Mouse (Mus musculus): ENCODE measurements around the gene Ddx1. TPM values are rescaled to one million over a fixed set of nuclear protein-coding genes. Genes with fewer than 3 reads are reported as not detected.

Ddx1 gene
- polyA plus RNA-seq, 1 experiment, result 43.0 TPM

GRCm38 (mm10) chr12:13180332-13180714 is 68.7 kb downstream of the Ddx1 start:
- Histone ChIP-seq H3K79me2 (ENCODE audit: control insufficient read depth, insufficient read depth) (no peaks in the 10 kb centered on the region), H3ac (ENCODE audit: control insufficient read depth, insufficient read length, low read depth) (no peak overlapping the region), H3K27me3 (ENCODE audit: control insufficient read depth, insufficient read depth, insufficient read length) (peaks cover 3% of the 10 kb centered on the region), H3K4me3 (ENCODE audit: insufficient read depth, poor library complexity, severe bottlenecking) (no peak overlapping the region), H3K79me3 (ENCODE audit: low read depth) (no peaks in the 10 kb centered on the region), H3K36me3 (ENCODE audit: control insufficient read depth, insufficient read depth) (no peaks in the 10 kb centered on the region)
- no peak for TF ChIP-seq MYOD1 (IDR thresholded peaks at IDR 0.05; ENCODE audit: control insufficient read depth, insufficient read length, low read depth)

- TF ChIP-seq MAX (IDR thresholded peaks at IDR 0.05) (no peak), MYOD1 (IDR thresholded peaks at IDR 0.05; ENCODE audit: control insufficient read depth, insufficient read length, low read depth) (no peak), CTCF (IDR thresholded peaks at IDR 0.05; ENCODE audit: control insufficient read depth, insufficient read depth, insufficient read length) (no peak), CEBPB (IDR thresholded peaks at IDR 0.05; ENCODE audit: low read depth) (no peak), FOSL1 (IDR thresholded peaks at IDR 0.05; ENCODE audit: insufficient read depth, low read length, poor library complexity, severe bottlenecking) (no peak), MYOG (IDR thresholded peaks at IDR 0.05; ENCODE audit: control insufficient read depth, extremely low read depth, insufficient read length) (no peak), USF1 (IDR thresholded peaks at IDR 0.05; ENCODE audit: low read depth) (no peak)
- Histone ChIP-seq H3K79me3 (ENCODE audit: low read depth) (no peaks in the 10 kb centered on the region), H3K36me3 (ENCODE audit: control insufficient read depth, insufficient read depth) (no peaks in the 10 kb centered on the region), H3ac (ENCODE audit: control insufficient read depth, insufficient read length, low read depth) (no peak overlapping the region), H3K27me3 (ENCODE audit: control insufficient read depth, insufficient read depth, insufficient read length) (peaks cover 7% of the 10 kb centered on the region), H3K79me2 (ENCODE audit: control insufficient read depth, insufficient read depth) (no peaks in the 10 kb centered on the region), H3K4me3 (ENCODE audit: insufficient read depth, poor library complexity, severe bottlenecking) (no peak overlapping the region)
These were observed 71.4 kb downstream of the Ddx1 start for GRCm38 (mm10) chr12:13177606-13178005.

- H3K27me3 ChIP-seq (ENCODE audit: control insufficient read depth, insufficient read depth, insufficient read length), result peaks cover 7% of the 10 kb centered on the region
- no peak for TF ChIP-seq MYOD1 (IDR thresholded peaks at IDR 0.05; ENCODE audit: control insufficient read depth, insufficient read length, low read depth)
- no peak for TF ChIP-seq FOSL1 (IDR thresholded peaks at IDR 0.05; ENCODE audit: insufficient read depth, low read length, poor library complexity, severe bottlenecking)
- TF ChIP-seq CEBPB (IDR thresholded peaks at IDR 0.05; ENCODE audit: low read depth), result no peak
- TF ChIP-seq MAX (IDR thresholded peaks at IDR 0.05), result no peak
- no peak for TF ChIP-seq CTCF (IDR thresholded peaks at IDR 0.05; ENCODE audit: control insufficient read depth, insufficient read depth, insufficient read length)
- TF ChIP-seq MYOG (IDR thresholded peaks at IDR 0.05; ENCODE audit: control insufficient read depth, extremely low read depth, insufficient read length), result no peak
- no peak for TF ChIP-seq USF1 (IDR thresholded peaks at IDR 0.05; ENCODE audit: low read depth)
- H3ac ChIP-seq (ENCODE audit: control insufficient read depth, insufficient read length, low read depth), result no peak overlapping the region
- H3K36me3 ChIP-seq (ENCODE audit: control insufficient read depth, insufficient read depth), result no peaks in the 10 kb centered on the region
- H3K4me3 ChIP-seq (ENCODE audit: insufficient read depth, poor library complexity, severe bottlenecking), result no peak overlapping the region
- no peaks in the 10 kb centered on the region for H3K79me3 ChIP-seq (ENCODE audit: low read depth)
- H3K79me2 ChIP-seq (ENCODE audit: control insufficient read depth, insufficient read depth), result no peaks in the 10 kb centered on the region
These were observed 72.1 kb downstream of the Ddx1 start for GRCm38 (mm10) chr12:13176927-13177326.

DNA sequence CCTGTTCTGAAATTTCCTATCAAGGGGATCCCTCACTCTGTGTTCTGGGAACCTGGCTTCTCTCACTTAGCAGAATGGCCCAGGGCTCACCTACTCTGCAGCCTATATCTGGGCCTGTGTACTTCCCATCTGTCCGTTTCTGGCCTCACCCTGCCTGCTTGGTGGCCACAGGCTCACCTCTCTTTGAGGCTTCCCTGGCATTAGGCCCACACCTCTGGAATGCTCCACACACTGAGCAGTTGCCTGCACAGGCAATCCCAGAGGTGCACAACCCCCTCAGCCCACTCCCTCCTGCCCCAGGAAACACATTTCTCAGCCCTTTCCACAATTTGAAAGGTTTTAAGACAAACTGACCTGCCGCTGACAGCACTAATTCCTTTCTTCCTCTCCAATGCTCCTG is 72.9 kb downstream of the Ddx1 start:
- TF ChIP-seq MAX (IDR thresholded peaks at IDR 0.05), result no peak
- TF ChIP-seq FOSL1 (IDR thresholded peaks at IDR 0.05; ENCODE audit: insufficient read depth, low read length, poor library complexity, severe bottlenecking), result no peak
- TF ChIP-seq MYOG (IDR thresholded peaks at IDR 0.05; ENCODE audit: control insufficient read depth, extremely low read depth, insufficient read length), result no peak
- TF ChIP-seq USF1 (IDR thresholded peaks at IDR 0.05; ENCODE audit: low read depth), result no peak
- TF ChIP-seq MYOD1 (IDR thresholded peaks at IDR 0.05; ENCODE audit: control insufficient read depth, insufficient read length, low read depth), result no peak
- no peak for TF ChIP-seq CTCF (IDR thresholded peaks at IDR 0.05; ENCODE audit: control insufficient read depth, insufficient read depth, insufficient read length)
- TF ChIP-seq CEBPB (IDR thresholded peaks at IDR 0.05; ENCODE audit: low read depth), result no peak
- Histone ChIP-seq H3ac (ENCODE audit: control insufficient read depth, insufficient read length, low read depth) (no peak overlapping the region), H3K36me3 (ENCODE audit: control insufficient read depth, insufficient read depth) (no peaks in the 10 kb centered on the region), H3K79me3 (ENCODE audit: low read depth) (no peaks in the 10 kb centered on the region), H3K79me2 (ENCODE audit: control insufficient read depth, insufficient read depth) (no peaks in the 10 kb centered on the region), H3K27me3 (ENCODE audit: control insufficient read depth, insufficient read depth, insufficient read length) (peaks cover 7% of the 10 kb centered on the region), H3K4me3 (ENCODE audit: insufficient read depth, poor library complexity, severe bottlenecking) (no peak overlapping the region)

DNA sequence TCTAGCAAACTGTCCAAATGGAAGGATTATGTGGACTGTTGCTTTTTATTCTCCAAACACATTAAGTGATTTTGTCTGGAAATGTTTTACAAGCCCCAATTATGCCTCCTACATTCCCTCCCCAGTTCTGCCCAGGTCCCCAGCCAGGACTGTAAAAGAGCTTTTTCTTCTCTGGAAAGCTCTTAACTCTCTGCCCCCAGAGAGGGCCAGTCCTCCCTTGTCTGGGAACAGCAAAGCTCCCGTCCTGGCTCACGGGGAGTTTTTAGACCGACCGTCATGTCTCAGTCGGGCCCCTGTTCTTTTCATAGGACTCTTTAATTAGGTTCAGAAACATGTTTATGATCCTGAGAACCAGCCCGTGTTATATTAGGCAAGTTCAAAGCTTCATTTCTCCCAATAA is 75.0 kb downstream of the Ddx1 start:
- Histone ChIP-seq H3K27me3 (ENCODE audit: control insufficient read depth, insufficient read depth, insufficient read length) (peaks cover 7% of the 10 kb centered on the region), H3K79me2 (ENCODE audit: control insufficient read depth, insufficient read depth) (no peaks in the 10 kb centered on the region), H3K4me3 (ENCODE audit: insufficient read depth, poor library complexity, severe bottlenecking) (no peak overlapping the region), H3K79me3 (ENCODE audit: low read depth) (no peaks in the 10 kb centered on the region), H3K36me3 (ENCODE audit: control insufficient read depth, insufficient read depth) (no peaks in the 10 kb centered on the region), H3ac (ENCODE audit: control insufficient read depth, insufficient read length, low read depth) (no peak overlapping the region)
- TF ChIP-seq USF1 (IDR thresholded peaks at IDR 0.05; ENCODE audit: low read depth), result no peak
- no peak for TF ChIP-seq CTCF (IDR thresholded peaks at IDR 0.05; ENCODE audit: control insufficient read depth, insufficient read depth, insufficient read length)
- TF ChIP-seq MYOG (IDR thresholded peaks at IDR 0.05; ENCODE audit: control insufficient read depth, extremely low read depth, insufficient read length), result no peak
- no peak for TF ChIP-seq CEBPB (IDR thresholded peaks at IDR 0.05; ENCODE audit: low read depth)
- no peak for TF ChIP-seq FOSL1 (IDR thresholded peaks at IDR 0.05; ENCODE audit: insufficient read depth, low read length, poor library complexity, severe bottlenecking)
- no peak for TF ChIP-seq MYOD1 (IDR thresholded peaks at IDR 0.05; ENCODE audit: control insufficient read depth, insufficient read length, low read depth)
- TF ChIP-seq MAX (IDR thresholded peaks at IDR 0.05), result no peak

GRCm38 (mm10) chr12:13168073-13168472 is 80.9 kb downstream of the Ddx1 start:
- no peaks in the 10 kb centered on the region for H3K79me3 ChIP-seq (ENCODE audit: low read depth)
- H3K79me2 ChIP-seq (ENCODE audit: control insufficient read depth, insufficient read depth), result no peaks in the 10 kb centered on the region
- no peak overlapping the region for H3K4me3 ChIP-seq (ENCODE audit: insufficient read depth, poor library complexity, severe bottlenecking)
- no peak for TF ChIP-seq MAX (IDR thresholded peaks at IDR 0.05)
- H3K36me3 ChIP-seq (ENCODE audit: control insufficient read depth, insufficient read depth), result no peaks in the 10 kb centered on the region
- H3ac ChIP-seq (ENCODE audit: control insufficient read depth, insufficient read length, low read depth), result no peak overlapping the region
- H3K27me3 ChIP-seq (ENCODE audit: control insufficient read depth, insufficient read depth, insufficient read length), result no peaks in the 10 kb centered on the region

All from C2C12 (cell line).